Mouse (Mus musculus) v-Abl transformed pro-B cells (cell line): Measurements from ENCODE around the gene Aanat.

Experiments
- in situ Hi-C, 2 experiments: fragments of 400-800 bp; cut with MboI; formaldehyde crosslinking; loops; one replicate each; pipeline ENCODE4 v1.15.1; 2025; ENCODE audit not compliant: unreplicated experiment in 2 of 2

Gene Aanat

DNA sequence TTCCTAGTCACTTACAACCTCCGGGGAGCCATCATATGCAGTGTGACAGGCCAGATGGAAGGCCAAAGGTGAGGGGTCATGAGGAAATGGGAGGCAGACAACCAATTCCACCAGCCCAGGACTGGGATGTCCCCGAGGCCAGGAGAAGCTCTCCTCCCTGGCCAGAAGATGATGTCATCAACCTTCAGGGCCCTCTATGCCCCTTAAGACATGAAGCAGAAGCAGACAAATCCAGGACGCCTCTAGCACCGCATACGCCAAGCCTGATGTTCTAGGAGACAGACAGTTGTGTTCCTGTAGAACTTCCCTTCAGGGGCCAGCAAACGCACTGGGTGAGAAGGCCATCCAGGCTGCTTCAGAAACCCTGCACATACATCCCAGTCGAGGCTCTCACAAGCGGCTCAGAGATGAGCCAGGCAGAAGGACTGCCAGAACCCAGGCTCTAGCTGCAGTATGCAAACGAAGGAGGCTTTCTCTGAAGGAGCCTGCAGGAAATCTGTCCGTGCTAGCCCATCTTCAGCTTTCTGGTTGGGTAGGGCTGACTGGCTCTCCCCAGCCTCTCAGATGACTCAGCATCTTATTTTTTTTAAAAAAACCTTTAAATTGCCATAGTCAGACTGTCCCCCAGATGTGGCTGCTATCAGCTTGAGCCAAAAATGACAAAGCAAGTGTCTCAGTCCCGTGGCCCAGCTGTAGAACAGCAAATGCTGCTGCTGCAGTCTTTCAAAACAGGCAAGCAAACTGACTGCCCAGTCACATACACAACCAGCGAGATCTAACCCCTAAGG is 13.3 kb upstream of the Aanat start:
- in situ Hi-C loops: no loop called here

DNA sequence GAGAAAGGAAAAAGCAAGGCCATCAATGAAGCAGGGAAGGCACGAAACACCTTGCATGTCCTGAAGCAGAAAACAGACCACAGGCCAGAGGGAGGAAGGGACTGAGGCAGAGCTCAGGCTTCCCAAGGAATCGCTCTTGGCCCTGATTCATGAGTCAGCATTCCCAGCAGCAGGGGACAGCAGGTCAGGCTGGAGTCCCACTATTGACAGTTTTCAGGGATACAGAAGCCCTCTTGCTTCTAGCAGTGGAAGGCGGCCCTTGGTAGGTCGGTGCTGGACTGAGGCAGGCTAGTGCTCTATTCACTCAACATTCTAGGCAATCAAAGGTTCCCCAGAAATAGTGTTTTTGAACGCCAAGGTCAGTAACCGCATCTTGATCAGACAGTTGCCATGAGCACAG is 11.7 kb upstream of the Aanat start:
- in situ Hi-C loops: no loop called here

DNA sequence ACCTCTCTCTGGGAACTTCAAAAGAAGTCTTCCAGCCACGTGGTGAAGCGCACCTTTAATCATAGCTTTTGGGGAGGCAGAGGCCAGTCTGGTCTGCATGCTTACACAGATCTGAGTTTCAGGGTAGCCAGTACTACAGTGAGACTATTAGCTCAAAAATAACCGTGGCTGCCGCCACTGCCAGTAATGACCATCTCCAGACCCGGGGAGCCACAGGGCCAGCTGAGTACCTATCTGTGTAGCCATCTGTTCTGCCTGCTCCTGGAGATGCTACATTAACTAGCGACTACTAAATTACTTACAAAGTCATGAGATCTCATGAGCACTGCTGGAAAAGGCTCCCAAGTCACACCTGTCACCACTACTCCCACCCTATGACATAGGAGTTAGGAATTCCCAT is 11.2 kb upstream of the Aanat start:
- in situ Hi-C loops: no loop called here

DNA sequence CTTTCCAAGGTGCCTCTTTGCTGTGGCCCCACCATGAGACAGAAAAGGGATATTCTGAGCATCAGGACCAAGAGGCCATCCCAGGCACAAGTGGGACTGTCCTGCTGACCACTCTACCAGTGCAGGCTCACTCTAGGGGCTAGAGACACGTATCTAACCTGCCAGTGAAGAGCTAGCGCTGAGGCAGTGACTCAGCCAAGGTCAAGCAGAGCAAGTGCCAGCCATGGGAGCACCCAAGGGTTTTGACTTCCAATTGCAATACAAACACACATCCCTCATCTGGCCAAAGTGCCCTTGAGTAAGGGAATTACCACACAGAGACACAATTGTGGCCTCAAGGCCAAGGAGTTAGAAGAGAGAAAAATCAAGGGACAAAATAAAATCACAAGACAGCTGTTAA is 10.8 kb upstream of the Aanat start:
- in situ Hi-C loops: no loop called here

DNA sequence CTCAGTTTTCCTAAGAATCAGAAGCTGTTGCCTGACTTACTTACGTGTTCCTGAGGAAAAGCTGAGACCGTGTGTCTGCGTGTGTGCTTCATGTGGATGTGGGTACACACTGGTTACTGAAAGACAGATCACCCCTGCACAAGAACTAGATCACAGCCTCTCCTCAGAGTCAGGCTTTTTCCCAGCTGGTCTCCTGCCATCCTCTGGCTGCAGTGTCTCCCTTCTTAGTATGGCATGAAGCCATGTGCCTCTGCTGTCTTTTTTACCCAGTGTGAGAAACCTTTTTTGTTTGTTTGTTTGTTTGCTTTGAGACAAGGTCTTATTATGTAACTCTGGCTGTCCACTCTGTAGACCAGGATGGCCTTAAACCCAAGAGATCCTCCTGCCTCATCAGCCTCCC is 7.0 kb upstream of the Aanat start:
- in situ Hi-C loops: no loop called here

GRCm38 (mm10) chr11:116580031-116580652 is 6.1 kb upstream of the Aanat start:
- in situ Hi-C loops: no loop called here

DNA sequence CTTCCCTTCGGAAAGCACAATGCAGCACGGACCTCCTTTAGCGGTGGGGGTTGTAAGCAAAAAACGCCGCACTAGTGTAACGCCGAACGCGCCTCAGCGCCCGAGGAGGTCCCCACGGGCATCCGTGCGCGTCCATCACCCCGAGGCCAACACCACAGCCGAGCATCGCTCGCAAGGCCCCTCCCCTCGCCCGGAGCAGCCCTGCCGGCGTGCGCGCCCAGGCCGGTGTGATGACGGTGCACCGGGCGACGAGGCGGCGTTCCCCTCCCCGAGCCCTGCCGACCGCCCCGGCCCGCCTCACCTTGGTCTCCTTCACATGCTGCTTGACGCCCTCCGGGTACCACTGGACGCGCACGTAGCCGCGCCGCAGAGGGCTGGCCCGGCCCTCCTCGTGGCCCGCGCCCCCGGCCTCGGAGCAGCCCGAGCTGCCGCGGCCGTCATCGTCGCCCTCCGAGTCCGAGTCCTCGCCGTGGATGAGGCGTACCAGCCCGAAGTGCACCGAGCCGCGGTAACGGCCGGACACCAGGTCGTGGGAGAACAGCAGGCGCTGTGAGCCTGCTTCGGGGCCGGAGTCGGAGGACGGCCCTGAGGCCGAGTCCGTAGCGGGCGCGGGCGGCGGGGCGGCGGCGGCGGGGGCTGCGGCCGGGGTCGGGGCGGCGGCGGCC is 5.4 kb upstream of the Aanat start:
- in situ Hi-C loops: no loop called here

DNA sequence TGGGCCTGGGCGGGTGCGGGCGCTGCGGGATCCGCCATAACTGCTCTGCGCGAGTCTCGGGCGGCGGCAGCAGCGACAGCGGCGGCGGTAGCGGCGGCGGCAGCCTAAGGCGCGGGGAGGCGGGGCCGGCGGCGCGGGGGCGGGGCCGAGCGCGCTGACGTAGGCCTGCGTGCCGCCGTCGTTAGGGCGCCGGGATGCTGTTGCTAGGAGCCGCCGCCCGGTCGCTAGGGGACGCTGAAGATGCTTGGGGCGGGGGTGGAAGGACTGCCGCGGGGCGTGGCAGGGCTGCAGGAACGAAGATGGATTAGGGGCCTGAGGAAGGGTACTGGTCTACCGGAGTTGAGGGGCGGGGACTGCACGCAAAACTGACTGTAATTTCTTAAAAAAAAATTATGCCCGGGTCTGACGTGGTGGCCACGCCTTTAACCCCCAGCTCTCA is 4.8 kb upstream of the Aanat start, which contains the start of gene Ube2o:
Gene Ube2o (minus strand): TSS at position 72 of the 439 bp plus-strand sequence.
- in situ Hi-C loops: no loop called here

- in situ Hi-C loops: no loop called here
These were observed 550 bp upstream of the Aanat start for GRCm38 (mm10) chr11:116585682-116586081.

DNA sequence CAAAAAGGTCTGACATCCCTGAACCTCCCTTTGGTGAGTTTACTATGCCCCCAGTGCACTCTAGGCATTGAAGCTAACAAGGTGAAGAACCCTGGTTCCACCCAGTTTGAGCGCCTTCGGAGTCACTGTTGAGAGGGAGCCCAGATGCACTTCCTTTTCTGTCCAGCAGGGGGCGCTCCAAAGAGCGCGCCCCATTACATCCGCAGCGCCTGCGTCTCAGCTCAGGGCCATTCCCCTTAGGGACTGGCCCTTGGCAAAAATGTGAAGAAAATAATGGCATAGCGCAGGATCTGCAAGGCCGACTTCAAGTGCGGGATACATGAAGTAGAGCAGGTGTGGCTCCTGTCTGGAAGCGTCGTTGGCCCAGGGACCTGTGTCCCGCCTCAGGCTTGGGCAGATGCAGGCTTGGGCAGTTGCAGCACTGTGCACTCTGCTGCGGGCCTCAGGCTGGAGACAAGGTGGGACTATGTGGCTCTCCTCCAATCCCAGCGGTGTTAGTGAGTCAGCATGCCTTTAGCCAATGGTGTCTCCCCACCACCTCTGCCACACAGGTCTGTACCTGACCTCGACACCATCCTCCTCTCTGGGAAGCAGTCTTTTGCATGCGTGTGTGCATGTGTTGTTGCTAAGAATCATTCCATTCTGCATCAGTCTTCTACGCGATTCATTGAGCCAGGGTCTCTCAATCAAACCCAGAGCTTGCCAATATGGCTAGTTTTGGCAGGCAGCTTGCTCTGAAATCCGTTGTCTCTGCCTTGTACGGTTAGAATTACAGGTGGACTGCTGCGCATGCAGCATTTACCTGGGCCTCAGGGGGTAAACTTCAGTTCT is 784 bp downstream of the Aanat start:
- in situ Hi-C loops: no loop called here

GRCm38 (mm10) chr11:116589020-116589531 is 2.8 kb downstream of the Aanat start:
- in situ Hi-C loops: no loop called here

- in situ Hi-C loops: no loop called here
These were observed 3.3 kb downstream of the Aanat start for GRCm38 (mm10) chr11:116589574-116589973.

DNA sequence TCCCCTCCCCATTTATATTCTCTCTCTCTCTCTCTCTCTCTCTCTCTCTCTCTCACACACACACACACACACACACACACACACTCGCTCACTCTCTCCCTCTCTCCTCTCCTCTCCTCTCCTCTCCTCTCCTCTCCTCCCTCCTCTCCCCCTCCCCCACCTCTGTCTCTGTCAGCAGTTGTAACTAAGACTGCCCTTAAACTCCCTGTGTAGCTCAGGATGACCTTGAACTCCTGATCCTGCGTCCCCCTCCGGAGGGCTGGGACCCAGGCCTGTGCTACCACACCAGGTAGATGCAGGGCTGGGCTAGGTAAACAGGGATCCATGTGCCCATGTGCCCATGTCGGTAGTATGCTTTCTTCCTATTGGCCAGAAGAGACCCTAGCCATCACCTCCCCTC is 5.4 kb downstream of the Aanat start:
- in situ Hi-C loops: loop anchor here (5.0 kb wide), 2 partner anchors 34 to 36 kb away; partner anchors contain the start of gene Rhbdf2 (in 1 of the 2)

DNA sequence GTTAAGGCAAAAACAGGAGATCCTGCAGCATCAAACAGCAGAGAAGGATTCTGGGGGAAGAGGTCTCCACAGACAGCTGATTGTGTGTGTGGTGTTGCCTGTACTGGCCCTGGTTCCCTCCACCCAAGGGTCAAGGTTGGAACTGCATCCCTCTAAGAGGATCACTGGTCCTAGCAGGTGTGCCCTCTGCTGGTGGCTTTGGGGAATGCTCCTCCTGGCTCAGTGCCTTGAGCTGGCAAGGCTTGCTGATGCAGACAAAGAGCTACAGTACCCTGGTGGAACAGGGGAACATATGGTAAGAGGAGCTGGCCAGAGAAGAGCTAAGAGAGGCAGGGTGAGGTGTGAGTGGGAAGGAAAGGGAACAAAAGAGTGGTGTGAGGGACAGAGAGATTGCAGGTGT is 6.2 kb downstream of the Aanat start:
- in situ Hi-C loops: loop anchor here (5.0 kb wide), 2 partner anchors 35 kb away; partner anchors contain the start of gene Rhbdf2 (in 1 of the 2)

DNA sequence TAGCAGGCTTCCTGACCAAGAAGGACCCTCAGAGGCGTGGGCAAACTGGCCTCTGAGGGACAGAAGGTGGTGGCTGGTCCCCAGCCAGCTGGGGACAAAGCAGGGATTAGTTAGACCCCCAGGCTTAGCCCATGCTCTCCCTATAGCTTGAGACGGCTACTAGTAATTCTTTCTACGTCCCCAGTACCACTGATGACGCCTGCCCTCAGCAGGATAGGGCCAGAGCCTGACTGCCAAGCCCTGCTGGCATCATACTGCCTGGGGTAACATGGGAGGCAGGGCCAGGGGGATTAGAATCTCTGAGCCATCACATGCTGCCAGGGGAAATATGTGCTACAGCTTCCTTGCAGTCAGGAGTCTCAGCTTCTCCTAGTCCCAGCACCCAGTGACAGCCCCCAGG is 7.1 kb downstream of the Aanat start:
- in situ Hi-C loops: loop anchor here (5.0 kb wide), 2 partner anchors 34 to 36 kb away; partner anchors contain the start of gene Rhbdf2 (in 1 of the 2)

GRCm38 (mm10) chr11:116596766-116597165 is 10.5 kb downstream of the Aanat start:
- in situ Hi-C loops: no loop called here

DNA sequence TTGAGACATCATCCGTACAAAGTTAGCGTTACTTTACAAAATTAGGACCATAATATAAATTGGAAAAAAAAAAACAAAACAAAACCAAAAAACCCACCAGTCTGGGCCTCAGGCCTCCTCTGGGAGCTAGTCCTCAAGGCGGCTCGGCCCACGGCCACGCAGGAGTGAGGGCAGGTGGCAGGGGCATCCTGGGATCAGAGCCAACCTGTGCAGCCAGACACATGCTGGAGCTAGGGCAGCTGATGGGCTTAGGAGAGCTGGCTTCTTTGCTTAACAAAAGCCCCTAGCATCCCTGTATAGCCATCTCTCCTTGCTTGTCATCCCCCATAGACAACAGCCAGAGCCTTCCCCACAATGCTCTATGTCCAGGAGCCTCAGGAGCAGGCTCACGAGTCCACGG is 12.0 kb downstream of the Aanat start:
- in situ Hi-C loops: no loop called here

DNA sequence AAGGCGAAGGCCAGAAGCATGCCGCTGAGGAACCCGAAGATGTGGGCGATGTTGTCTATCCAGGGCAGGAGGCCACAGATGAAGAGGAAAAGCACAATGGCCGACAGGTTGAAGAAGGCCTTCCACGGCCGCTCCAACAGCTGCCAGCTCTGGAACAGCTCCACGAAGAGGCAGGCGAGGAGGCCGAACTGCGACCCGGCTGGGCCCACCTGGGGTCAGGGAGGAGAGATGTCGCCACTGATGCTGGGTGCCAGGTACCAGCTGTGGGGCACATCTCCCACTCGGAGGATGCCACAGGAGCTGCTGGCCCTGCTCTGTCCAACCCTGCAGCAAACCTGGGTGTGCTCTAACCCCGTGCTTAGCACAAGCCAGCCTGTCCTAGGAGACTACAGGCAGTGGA is 13.0 kb downstream of the Aanat start:
- in situ Hi-C loops: no loop called here

DNA sequence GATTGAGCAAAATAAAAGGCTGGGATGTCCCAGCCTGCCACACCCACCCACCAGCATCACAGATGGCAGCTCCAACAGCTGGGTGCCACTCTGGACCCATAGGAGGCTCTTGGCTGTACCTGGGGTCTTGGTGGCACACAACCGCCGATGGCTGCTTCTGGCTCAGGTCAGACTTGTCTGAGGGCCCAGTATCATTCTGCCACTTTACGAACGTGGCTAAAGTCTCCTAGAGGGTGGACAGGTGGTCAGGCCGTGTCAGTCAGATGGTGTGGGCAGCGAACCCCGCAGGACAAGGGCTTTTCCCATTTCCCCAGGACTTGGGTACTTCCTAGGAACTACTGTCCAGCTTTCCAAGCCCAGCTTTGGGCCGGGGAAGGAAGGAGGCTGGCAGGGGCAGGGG is 14.9 kb downstream of the Aanat start:
- in situ Hi-C loops: no loop called here

DNA sequence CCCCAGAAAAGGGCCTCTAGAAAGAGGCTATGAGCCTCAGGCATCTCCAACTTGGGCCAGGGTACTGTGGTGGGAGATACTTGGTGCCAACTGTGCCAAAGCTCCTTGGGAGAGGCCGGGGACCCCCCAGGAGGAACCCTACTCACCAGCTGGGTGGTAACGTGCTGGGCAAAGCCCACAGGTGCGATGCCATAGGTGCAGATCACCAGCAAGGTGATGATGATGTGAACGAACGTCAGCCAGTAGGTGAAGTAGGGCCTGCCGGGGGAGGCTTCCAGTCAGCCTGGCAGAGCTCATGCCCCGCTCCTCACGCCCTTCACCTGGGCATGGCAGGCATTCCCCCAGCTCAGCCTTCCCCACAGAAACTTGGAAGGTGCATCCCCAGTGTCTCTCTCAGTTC is 15.8 kb downstream of the Aanat start:
- in situ Hi-C loops: no loop called here
